Mouse (Mus musculus) liver, embryonic 13.5 days (tissue): ENCODE measurements around the gene Naa50. TPM values are rescaled to one million over a fixed set of nuclear protein-coding genes. Genes with fewer than 3 reads are reported as not detected.

Source experiments
- ATAC-seq: fragments of 200-750 bp; cut with Nextera tagmentation; 2 replicates; pipeline ENCODE4 v1.8.0; 2017; ENCODE audit warnings: low read depth, mild to moderate bottlenecking, moderate number of reproducible peaks, moderate library complexity
- DNase-seq: peaks from one replicate; pipeline ENCODE4 v3.0.0; 2022
- H3K27ac ChIP-seq: fragments of 300-500 bp; sonication (generic); 2 replicates; pipeline ENCODE4 v1.5.1; 2015; ENCODE audit warnings: moderate library complexity, mild to moderate bottlenecking, inconsistent platforms
- H3K27me3 ChIP-seq: fragments of 300-500 bp; sonication (generic); 2 replicates; pipeline ENCODE4 v1.6.1; 2015; ENCODE audit warnings: mild to moderate bottlenecking, inconsistent platforms
- H3K36me3 ChIP-seq: fragments of 300-500 bp; sonication (generic); 2 replicates; pipeline ENCODE4 v1.6.1; 2015; ENCODE audit warnings: mild to moderate bottlenecking, inconsistent platforms
- H3K4me1 ChIP-seq: fragments of 300-500 bp; sonication (generic); replicated peaks from 2 replicates; pipeline ENCODE4 v1.6.1; 2015; ENCODE audit warnings: inconsistent platforms
- H3K4me2 ChIP-seq: fragments of 300-500 bp; sonication (generic); 2 replicates; pipeline ENCODE4 v1.6.1; 2015; ENCODE audit warnings: inconsistent platforms, mild to moderate bottlenecking, moderate library complexity
- H3K4me3 ChIP-seq: fragments of 300-500 bp; sonication (generic); replicated peaks from 2 replicates; pipeline ENCODE4 v1.5.1; 2015; ENCODE audit warnings: mild to moderate bottlenecking, inconsistent platforms
- H3K9ac ChIP-seq: fragments of 300-500 bp; sonication (generic); 2 replicates; pipeline ENCODE4 v1.6.1; 2015; ENCODE audit warnings: mild to moderate bottlenecking, inconsistent platforms
- H3K9me3 ChIP-seq: fragments of 300-500 bp; sonication (generic); replicated peaks from 2 replicates; pipeline ENCODE4 v1.6.1; 2016; ENCODE audit warnings: inconsistent platforms
- WGBS: fragments of 180-500 bp; shearing (Covaris S2); methylation state at CpG from one replicate; pipeline ENCODE4 v1.1.7; 2015; ENCODE audit not compliant: insufficient replicate concordance; 5-methylcytosine and 5-hydroxymethylcytosine counted together
- polyA plus RNA-seq: library from polyadenylated mRNA; unstranded; fragments of >200 nt; fragmentation: Nextera tagmentation; extraction: Ambion mirVana; gene quantifications from 2 replicates; pipeline ENCODE4 v1.2.1, GENCODE M21; 2015

Naa50 gene
- polyA plus RNA-seq, 1 experiment from 2014 or later, result 98.5 TPM

GRCm38 (mm10) chr16:44205973-44206372 is 66.3 kb downstream of the Naa50 start:
- H3K9me3 ChIP-seq, result no peaks in the 10 kb centered on the region
- no peak overlapping the region for H3K4me2 ChIP-seq
- no peak overlapping the region for H3K27ac ChIP-seq
- H3K4me1 ChIP-seq, result peaks cover 20% of the 10 kb centered on the region
- H3K4me3 ChIP-seq, result no peak overlapping the region
- 86% methylated on average over 8 of the region's 8 CpGs for WGBS
- H3K9ac ChIP-seq, result no peak overlapping the region
- peaks cover 70% of the 10 kb centered on the region for H3K36me3 ChIP-seq
- DNase-seq (no peak), ATAC-seq (no peak)
- H3K27me3 ChIP-seq, result no peaks in the 10 kb centered on the region

GRCm38 (mm10) chr16:44210156-44211053 is 70.8 kb downstream of the Naa50 start:
- peak overlapping the region; percentile 26 for H3K9ac ChIP-seq

GRCm38 (mm10) chr16:44211054-44211414 is 71.4 kb downstream of the Naa50 start:
- no peaks in the 10 kb centered on the region for H3K9me3 ChIP-seq
- WGBS, result 83% methylated on average over 1 of the region's 1 CpGs
- DNase-seq (no peak), ATAC-seq (no peak)
- H3K4me1 ChIP-seq, result peaks cover 22% of the 10 kb centered on the region
- no peaks in the 10 kb centered on the region for H3K27me3 ChIP-seq
- H3K9ac ChIP-seq, result no peak overlapping the region
- peak overlapping the region; percentile 54 for H3K27ac ChIP-seq
- H3K4me2 ChIP-seq, result no peak overlapping the region
- H3K4me3 ChIP-seq, result no peak overlapping the region
- H3K36me3 ChIP-seq, result peaks cover 70% of the 10 kb centered on the region

More at GRCm38 (mm10) chr16:44210156-44211053, 70.8 kb downstream of the Naa50 start:
- DNase-seq (peak; percentile 41), ATAC-seq (peak; percentile 89)
- peaks cover 22% of the 10 kb centered on the region for H3K4me1 ChIP-seq
- peak overlapping the region; percentile 31 for H3K4me2 ChIP-seq
- H3K9me3 ChIP-seq, result no peaks in the 10 kb centered on the region
- no peaks in the 10 kb centered on the region for H3K27me3 ChIP-seq
- no peak overlapping the region for H3K4me3 ChIP-seq
- H3K36me3 ChIP-seq, result peaks cover 69% of the 10 kb centered on the region
- peak overlapping the region; percentile 54 for H3K27ac ChIP-seq
- WGBS, result 40% methylated on average over 10 of the region's 10 CpGs

GRCm38 (mm10) chr16:44212703-44213102 is 73.1 kb downstream of the Naa50 start:
- Histone ChIP-seq H3K4me1 (peaks cover 22% of the 10 kb centered on the region), H3K4me2 (no peak overlapping the region), H3K9me3 (no peaks in the 10 kb centered on the region), H3K27ac (no peak overlapping the region), H3K9ac (no peak overlapping the region), H3K4me3 (no peak overlapping the region), H3K36me3 (peaks cover 74% of the 10 kb centered on the region), H3K27me3 (no peaks in the 10 kb centered on the region)
- no peak for DNase-seq
- 83% methylated on average over 7 of the region's 7 CpGs for WGBS
- ATAC-seq, result no peak

Other genes starting within 250 kb of the Naa50 start
- 9.1 and 10.8 TPM in 2 replicates for gene Qtrt2, start 213.0 kb upstream of the Naa50 start, polyA plus RNA-seq
- 0.25 and 0.27 TPM in 2 replicates for gene Zdhhc23, start 160.0 kb upstream of the Naa50 start, polyA plus RNA-seq
- 2.7 and 3.8 TPM in 2 replicates for gene Gramd1c, start 76.5 kb upstream of the Naa50 start, polyA plus RNA-seq
- 24.1 and 30.0 TPM in 2 replicates for gene Atp6v1a, start 125 bp upstream of the Naa50 start, polyA plus RNA-seq
- gene Usf3, start 33.4 kb downstream of the Naa50 start, polyA plus RNA-seq, result 1.7 and 1.9 TPM in 2 replicates
- 0.06 TPM in 1 of 2 replicates, not detected in the other for gene Sidt1, start 193.4 kb downstream of the Naa50 start, polyA plus RNA-seq
- 8.2 and 11.3 TPM in 2 replicates for gene Spice1, start 207.3 kb downstream of the Naa50 start, polyA plus RNA-seq